In the genomic region with DNA sequence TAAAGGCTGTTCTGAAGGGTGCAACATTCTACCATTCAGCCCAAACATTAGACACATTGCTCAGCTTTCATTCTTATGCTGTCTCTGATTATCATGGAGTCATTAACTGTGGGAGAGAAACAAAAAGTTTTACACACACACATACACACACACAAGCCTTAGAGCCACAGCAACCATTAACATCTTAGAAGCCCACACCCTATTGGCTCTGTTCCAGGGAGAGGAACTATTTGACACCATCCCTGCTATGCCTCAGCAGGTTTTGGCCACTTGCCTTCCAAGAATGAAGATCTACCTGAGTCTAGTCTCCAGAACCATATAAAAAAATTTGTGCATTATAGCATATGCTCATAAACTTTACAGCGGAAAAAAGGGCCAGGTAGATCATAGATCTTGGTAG, we compare ENCODE assay signal across 21 mouse cellular contexts.
DNase-seq lines count a peak whose midpoint lies in the region; ATAC-seq lines count a peak whose summit lies in the region.
"Had no signal": no experiment of that assay in that cellular context is flagged by ENCODE, and none has a peak within 500 bp of the region (broad histone marks: within the 10 kb centered on the region; RNA-seq: fewer than 3 reads in every experiment).

No protein-coding gene starts in this region.

- H3K27ac ChIP-seq in kidney, embryonic 15.5 days = no peak overlapping the region
- H3K27ac ChIP-seq in kidney, embryonic 16.5 days (ENCODE audit: low read length) = no peak overlapping the region
- H3K27ac ChIP-seq: embryonic facial prominence, embryonic 12.5 days; forebrain, embryonic 15.5 days; heart, embryonic 15.5 days; hindbrain, embryonic 13.5 days had no signal

- peak; percentile 4 for DNase-seq in kidney, adult 18-20 months
- DNase-seq in kidney, postnatal 10 days = peak; percentile 10
- peak; percentile 31 to 33 for DNase-seq in kidney, postnatal 25 days
- DNase-seq in layer of hippocampus, adult 11-12 months (ENCODE audit: low spot score) = no peak
- no peak for DNase-seq in layer of hippocampus, adult 8-10 months (ENCODE audit: low spot score in 2 of 2)
- DNase-seq: adrenal gland, postnatal 14 days; B cell, adult 2 months; cerebellum, adult 11-12 months; cerebellum, adult 9-10 months; cerebellum, postnatal 25 days; gastrocnemius, postnatal 36 days; heart, adult 11 months; heart, postnatal 14 days had no signal

- H3K36me3 ChIP-seq in kidney, embryonic 15.5 days = no peaks in the 10 kb centered on the region
- no peaks in the 10 kb centered on the region for H3K36me3 ChIP-seq in kidney, embryonic 16.5 days (ENCODE audit: insufficient read depth, low read length)
- H3K36me3 ChIP-seq: embryonic facial prominence, embryonic 12.5 days; forebrain, embryonic 15.5 days; heart, embryonic 15.5 days; hindbrain, embryonic 13.5 days had no signal

- H3K9me3 ChIP-seq in kidney, embryonic 15.5 days (replicated peaks) = no peaks in the 10 kb centered on the region
- H3K9me3 ChIP-seq in kidney, embryonic 16.5 days (ENCODE audit: low read length) = no peaks in the 10 kb centered on the region
- H3K9me3 ChIP-seq: embryonic facial prominence, embryonic 12.5 days; forebrain, embryonic 15.5 days; heart, embryonic 15.5 days; hindbrain, embryonic 13.5 days had no signal

- no peaks in the 10 kb centered on the region for H3K27me3 ChIP-seq in kidney, embryonic 15.5 days
- H3K27me3 ChIP-seq in kidney, embryonic 16.5 days (ENCODE audit: insufficient read depth, low read length) = no peaks in the 10 kb centered on the region
- H3K27me3 ChIP-seq: embryonic facial prominence, embryonic 12.5 days; forebrain, embryonic 15.5 days; heart, embryonic 15.5 days; hindbrain, embryonic 13.5 days had no signal

- H3K4me2 ChIP-seq in kidney, embryonic 15.5 days = no peak overlapping the region
- H3K4me2 ChIP-seq in kidney, embryonic 16.5 days (replicated peaks; ENCODE audit: low read depth, low read length) = no peak overlapping the region
- H3K4me2 ChIP-seq: embryonic facial prominence, embryonic 12.5 days; forebrain, embryonic 15.5 days; heart, embryonic 11.5 days; heart, embryonic 15.5 days; hindbrain, embryonic 13.5 days had no signal

- ATAC-seq in kidney, embryonic 15.5 days (replicated peaks; ENCODE audit: low FRiP score) = no peak
- ATAC-seq in kidney, embryonic 16.5 days (ENCODE audit: low FRiP score, low TSS enrichment) = no peak
- ATAC-seq: CD4-positive, CD25-positive, alpha-beta regulatory T cell, adult 4 months; forebrain, embryonic 15.5 days had no signal

- H3K4me3 ChIP-seq in kidney, embryonic 15.5 days (replicated peaks) = no peak overlapping the region
- no peak overlapping the region for H3K4me3 ChIP-seq in kidney, embryonic 16.5 days (ENCODE audit: low read length)
- H3K4me3 ChIP-seq: embryonic facial prominence, embryonic 12.5 days; forebrain, embryonic 15.5 days; heart, embryonic 15.5 days; hindbrain, embryonic 13.5 days had no signal

- no peaks in the 10 kb centered on the region for H3K4me1 ChIP-seq in kidney, embryonic 15.5 days
- H3K4me1 ChIP-seq in kidney, embryonic 16.5 days (ENCODE audit: insufficient read depth, low read length) = no peaks in the 10 kb centered on the region
- H3K4me1 ChIP-seq: embryonic facial prominence, embryonic 12.5 days; forebrain, embryonic 15.5 days; heart, embryonic 15.5 days; hindbrain, embryonic 13.5 days had no signal

- WGBS in kidney, embryonic 15.5 days = 91% methylated on average over 1 of the region's 1 CpGs
- WGBS in kidney, embryonic 16.5 days = 92% methylated on average over 1 of the region's 1 CpGs

- H3K9ac ChIP-seq in kidney, embryonic 15.5 days = no peak overlapping the region
- H3K9ac ChIP-seq in kidney, embryonic 16.5 days (replicated peaks; ENCODE audit: low read length) = no peak overlapping the region
- H3K9ac ChIP-seq: embryonic facial prominence, embryonic 12.5 days; forebrain, embryonic 15.5 days; heart, embryonic 15.5 days; hindbrain, embryonic 13.5 days had no signal

Comparison
In these comparisons a context has a peak if more than half of its experiments do, and no peak if none do; other contexts are left out.
1. DNase-seq: peak in kidney, adult 18-20 months (single experiment), kidney, postnatal 10 days (single experiment) and kidney, postnatal 25 days (2 of 2); none in layer of hippocampus, adult 11-12 months (single experiment) and layer of hippocampus, adult 8-10 months (0 of 2).